Mouse (Mus musculus): ENCODE data around the gene Rabl3. TPM values are rescaled to one million over a fixed set of nuclear protein-coding genes. Genes with fewer than 3 reads are reported as not detected.

Rabl3 gene
- 23.5 TPM for polyA plus RNA-seq (2014; fragmentation: Illumina TruSeq; extraction: RNeasy Lipid Tissue Mini Kit (QIAGEN cat#74804); ENCODE audit: low read depth, low replicate concordance)

GRCm38 (mm10) chr16:37539611-37540580, at the start of gene Rabl3, which contains the start of gene Gtf2e1:
Rabl3 (plus strand) TSS chr16:37539885.
Gtf2e1 (minus strand) TSS chr16:37539789.

GRCm38 (mm10) chr16:37579994-37580393, 40.3 kb downstream of the Rabl3 start, which contains the start of gene Hgd:
Hgd (plus strand) TSS chr16:37580153.

Other genes starting within 250 kb of the Rabl3 start
- 0.19 TPM for gene Stxbp5l, start 154.9 kb upstream of the Rabl3 start, polyA plus RNA-seq (2014; fragmentation: Illumina TruSeq; extraction: RNeasy Lipid Tissue Mini Kit (QIAGEN cat#74804); ENCODE audit: low read depth, low replicate concordance)
- 10.2 TPM for gene Gtf2e1, start 96 bp upstream of the Rabl3 start, polyA plus RNA-seq (2014; fragmentation: Illumina TruSeq; extraction: RNeasy Lipid Tissue Mini Kit (QIAGEN cat#74804); ENCODE audit: low read depth, low replicate concordance)
- gene Hgd, start 40.3 kb downstream of the Rabl3 start, polyA plus RNA-seq (2014; fragmentation: Illumina TruSeq; extraction: RNeasy Lipid Tissue Mini Kit (QIAGEN cat#74804); ENCODE audit: low read depth, low replicate concordance): 833 TPM
- gene Ndufb4, start 114.6 kb downstream of the Rabl3 start, polyA plus RNA-seq (2014; fragmentation: Illumina TruSeq; extraction: RNeasy Lipid Tissue Mini Kit (QIAGEN cat#74804); ENCODE audit: low read depth, low replicate concordance): 202 TPM
- 4.0 TPM for gene Fstl1, start 237.0 kb downstream of the Rabl3 start, polyA plus RNA-seq (2014; fragmentation: Illumina TruSeq; extraction: RNeasy Lipid Tissue Mini Kit (QIAGEN cat#74804); ENCODE audit: low read depth, low replicate concordance)